ENCODE assay signal across 18 mouse cellular contexts in genomic region chr7:3903704-3904103, GRCm38 (mm10). TPM values are rescaled to one million over a fixed set of nuclear protein-coding genes. Genes with fewer than 3 reads are reported as not detected.
DNase-seq lines count a peak whose midpoint lies in the region; ATAC-seq and TF ChIP-seq lines count a peak whose summit lies in the region.
"Had no signal": no experiment of that assay in that cellular context is flagged by ENCODE, and none has a peak within 500 bp of the region (broad histone marks: within the 10 kb centered on the region; RNA-seq: fewer than 3 reads in every experiment).

No protein-coding gene starts in this region.

- intact Hi-C loops in heart, postnatal 14 days (cut with DNase I) = no loop called here

- DNase-seq in liver, postnatal 0 days = peak; percentile 16
- no peak for DNase-seq in liver, embryonic 11.5 days (ENCODE audit: low spot score)
- DNase-seq in CH12.LX (ENCODE audit: extremely low read depth) (peak; percentile 49), MEL-GATA-1-ER (ENCODE audit: extremely low read depth, low read depth) (peak; percentile 30)
- DNase-seq in naive thymus-derived CD4-positive, alpha-beta T cell, adult 2 months (ENCODE audit: low read depth) = peak; percentile 2
- no peak for DNase-seq in forebrain, embryonic 14.5 days (ENCODE audit: low spot score)
- no peak for DNase-seq in heart, postnatal 14 days
- DNase-seq: cerebellum, postnatal 36 days; forebrain, postnatal 0 days; thymus, adult 18-20 months had no signal

- no peak for TF ChIP-seq POLR2A in CH12.LX (IDR thresholded peaks at IDR 0.05; ENCODE audit: low read depth, low read length)

- H3K27me3 ChIP-seq in liver, postnatal 0 days (ENCODE audit: insufficient read depth, low read length) = no peaks in the 10 kb centered on the region
- H3K27me3 ChIP-seq in liver, embryonic 11.5 days (replicated peaks; ENCODE audit: control insufficient read depth, insufficient read depth, low read length) = no peaks in the 10 kb centered on the region
- H3K27me3 ChIP-seq in CH12.LX (replicated peaks) = no peaks in the 10 kb centered on the region
- H3K27me3 ChIP-seq in forebrain, embryonic 14.5 days (replicated peaks; ENCODE audit: control insufficient read depth, insufficient read depth, low read length) = no peaks in the 10 kb centered on the region
- H3K27me3 ChIP-seq: embryonic facial prominence, embryonic 15.5 days; limb, embryonic 15.5 days; midbrain, embryonic 12.5 days had no signal

- H3K4me2 ChIP-seq in liver, postnatal 0 days (ENCODE audit: low read depth, low read length) = no peak overlapping the region
- H3K4me2 ChIP-seq in liver, embryonic 11.5 days = no peak overlapping the region
- no peak overlapping the region for H3K4me2 ChIP-seq in CH12.LX (ENCODE audit: insufficient read depth, low read depth, poor library complexity, severe bottlenecking)
- no peak overlapping the region for H3K4me2 ChIP-seq in forebrain, embryonic 14.5 days (ENCODE audit: low read length)
- H3K4me2 ChIP-seq: embryonic facial prominence, embryonic 15.5 days; limb, embryonic 15.5 days; midbrain, embryonic 12.5 days had no signal

- dilution Hi-C loops in CH12.LX (cut with MboI; ENCODE audit: extremely low pct_ligation_motif_present, extremely low pct_unique_long_range_greater_than_20kb, low sequenced_read_pairs) = no loop called here

- peak; percentile 58 for TF ChIP-seq CTCF in liver, postnatal 0 days (IDR thresholded peaks at IDR 0.05; ENCODE audit: low read depth)
- peak; percentile 29 to 67; a peak in 3 of 4 replicates for TF ChIP-seq CTCF in CH12.LX (conservative IDR thresholded peaks at IDR 0.05 in 1 of 2, IDR thresholded peaks at IDR 0.05 in 1 of 2; ENCODE audit: low read depth in 2 of 2, low read length in 2 of 2)

- no peaks in the 10 kb centered on the region for H3K4me1 ChIP-seq in liver, postnatal 0 days (ENCODE audit: insufficient read depth)
- no peaks in the 10 kb centered on the region for H3K4me1 ChIP-seq in liver, embryonic 11.5 days (replicated peaks; ENCODE audit: control insufficient read depth, insufficient read depth, low read length)
- H3K4me1 ChIP-seq in CH12.LX (ENCODE audit: control insufficient read depth in 1 of 2, insufficient read depth in 2 of 2) = no peaks in the 10 kb centered on the region
- no peaks in the 10 kb centered on the region for H3K4me1 ChIP-seq in forebrain, embryonic 14.5 days (ENCODE audit: control insufficient read depth, insufficient read depth, low read length)
- H3K4me1 ChIP-seq: embryonic facial prominence, embryonic 15.5 days; heart, embryonic 10.5 days; limb, embryonic 15.5 days; midbrain, embryonic 12.5 days had no signal

- in situ Hi-C loops in CH12.LX (cut with MboI; ENCODE audit: low pct_ligation_motif_present, low pct_unique_long_range_greater_than_20kb, low sequenced_read_pairs) = no loop called here

- H3K79me2 ChIP-seq in CH12.LX (replicated peaks; ENCODE audit: control insufficient read depth, extremely low read depth, insufficient read depth, poor library complexity, severe bottlenecking) = no peaks in the 10 kb centered on the region

- no peak for ATAC-seq in liver, postnatal 0 days
- ATAC-seq in liver, embryonic 11.5 days (replicated peaks; ENCODE audit: low FRiP score) = no peak
- no peak for ATAC-seq in forebrain, embryonic 14.5 days
- ATAC-seq: forebrain, postnatal 0 days had no signal

- no peak overlapping the region for H3K27ac ChIP-seq in liver, postnatal 0 days (ENCODE audit: low read depth)
- no peak overlapping the region for H3K27ac ChIP-seq in liver, embryonic 11.5 days (ENCODE audit: low read depth, low read length)
- H3K27ac ChIP-seq in CH12.LX (ENCODE audit: insufficient read depth, low read depth) = no peak overlapping the region
- no peak overlapping the region for H3K27ac ChIP-seq in forebrain, embryonic 14.5 days (ENCODE audit: low read depth, low read length)
- H3K27ac ChIP-seq: embryonic facial prominence, embryonic 15.5 days; heart, embryonic 10.5 days; limb, embryonic 15.5 days; midbrain, embryonic 12.5 days had no signal

- no peak for TF ChIP-seq EP300 in liver, postnatal 0 days (IDR thresholded peaks at IDR 0.05; ENCODE audit: low read depth)
- TF ChIP-seq EP300 in CH12.LX (IDR thresholded peaks at IDR 0.05; ENCODE audit: low read length) = no peak

- no peak overlapping the region for H3K4me3 ChIP-seq in liver, postnatal 0 days (ENCODE audit: low read depth, low read length)
- no peak overlapping the region for H3K4me3 ChIP-seq in liver, embryonic 11.5 days (ENCODE audit: low read depth, low read length)
- H3K4me3 ChIP-seq in CH12.LX (replicated peaks in 1 of 3; ENCODE audit: low read depth in 2 of 3, low read length in 2 of 3, poor library complexity in 1 of 3) = no peak overlapping the region
- no peak overlapping the region for H3K4me3 ChIP-seq in forebrain, embryonic 14.5 days (ENCODE audit: low read depth, low read length)
- H3K4me3 ChIP-seq: embryonic facial prominence, embryonic 15.5 days; heart, embryonic 10.5 days; limb, embryonic 15.5 days; midbrain, embryonic 12.5 days had no signal

- 9% methylated on average over 1 of the region's 1 CpGs for WGBS in liver, postnatal 0 days (ENCODE audit: insufficient replicate concordance)
- WGBS in liver, embryonic 11.5 days = 14% methylated on average over 1 of the region's 1 CpGs
- WGBS in forebrain, embryonic 14.5 days = 12% methylated on average over 1 of the region's 1 CpGs

- peak; percentile 35 for TF ChIP-seq RAD21 in CH12.LX (IDR thresholded peaks at IDR 0.05; ENCODE audit: low read depth, low read length)

- no peaks in the 10 kb centered on the region for H3K9me3 ChIP-seq in liver, postnatal 0 days (ENCODE audit: low read length)
- no peaks in the 10 kb centered on the region for H3K9me3 ChIP-seq in liver, embryonic 11.5 days (ENCODE audit: control insufficient read depth, low read length)
- no peaks in the 10 kb centered on the region for H3K9me3 ChIP-seq in CH12.LX (replicated peaks; ENCODE audit: low read length)
- H3K9me3 ChIP-seq in forebrain, embryonic 14.5 days (replicated peaks; ENCODE audit: control insufficient read depth, low read length) = no peaks in the 10 kb centered on the region
- H3K9me3 ChIP-seq: embryonic facial prominence, embryonic 15.5 days; heart, embryonic 10.5 days; limb, embryonic 15.5 days; midbrain, embryonic 12.5 days had no signal

- H3K36me3 ChIP-seq in liver, postnatal 0 days (replicated peaks; ENCODE audit: insufficient read depth, low read length) = no peaks in the 10 kb centered on the region
- no peaks in the 10 kb centered on the region for H3K36me3 ChIP-seq in liver, embryonic 11.5 days (ENCODE audit: control insufficient read depth, insufficient read depth, low read length)
- H3K36me3 ChIP-seq in CH12.LX (replicated peaks in 1 of 2; ENCODE audit: control insufficient read depth in 1 of 2, insufficient read depth in 1 of 2, low read length in 1 of 2) = no peaks in the 10 kb centered on the region
- H3K36me3 ChIP-seq in forebrain, embryonic 14.5 days (ENCODE audit: control insufficient read depth, insufficient read depth, low read length) = no peaks in the 10 kb centered on the region
- H3K36me3 ChIP-seq: embryonic facial prominence, embryonic 15.5 days; heart, embryonic 10.5 days; limb, embryonic 15.5 days; midbrain, embryonic 12.5 days had no signal

- no peak overlapping the region for H3K9ac ChIP-seq in liver, postnatal 0 days (replicated peaks)
- H3K9ac ChIP-seq in liver, embryonic 11.5 days (ENCODE audit: low read depth, low read length) = no peak overlapping the region
- H3K9ac ChIP-seq in CH12.LX (ENCODE audit: insufficient read depth, low read depth) = no peak overlapping the region
- no peak overlapping the region for H3K9ac ChIP-seq in forebrain, embryonic 14.5 days (ENCODE audit: low read length)
- H3K9ac ChIP-seq: embryonic facial prominence, embryonic 15.5 days; forebrain, postnatal 0 days; limb, embryonic 15.5 days; midbrain, embryonic 12.5 days had no signal

TF ChIP-seq in CH12.LX, 34 proteins besides CTCF, POLR2A, EP300 and RAD21:
- TF ChIP-seq JUND (conservative IDR thresholded peaks at IDR 0.05; ENCODE audit: low read depth, low read length) (no peak), SIN3A (IDR thresholded peaks at IDR 0.05; ENCODE audit: low read length) (no peak), NELFE (IDR thresholded peaks at IDR 0.05; ENCODE audit: low read depth, low read length) (no peak), KAT2A (IDR thresholded peaks at IDR 0.05; ENCODE audit: insufficient replicate concordance, low read length) (no peak), ETS1 (conservative IDR thresholded peaks at IDR 0.05; ENCODE audit: low read depth, low read length) (no peak), NRF1 (IDR thresholded peaks at IDR 0.05; ENCODE audit: low read depth, low read length) (no peak), SMC3 (IDR thresholded peaks at IDR 0.05; ENCODE audit: low read depth, low read length) (peak; percentile 57)
TF ChIP-seq in CH12.LX: peak in this region for 1.

RNA-seq across cellular contexts. Expression of gene Gm14548, which starts 5.8 kb away (rescaled TPM):
- 1.4 and 1.6 TPM in 2 replicates for polyA plus RNA-seq in liver, postnatal 0 days (2015; fragmentation: Nextera tagmentation; extraction: Ambion mirVana)
- 0.18 and 0.21 TPM in 2 replicates for polyA plus RNA-seq in liver, embryonic 11.5 days (2014; fragmentation: Nextera tagmentation; extraction: Ambion mirVana)
- 0.21 and 0.46 TPM in 2 replicates for total RNA-seq in CH12.LX (2012; rRNA removed)
- total RNA-seq in CH12.LX (2014; rRNA removed) = 2.1 and 2.4 TPM in 2 replicates
- 3.2 and 4.5 TPM in 2 replicates for polyA plus RNA-seq in CH12.LX (2012; ENCODE audit: insufficient read length, low read depth)
- not detected in 2 replicates for polyA plus RNA-seq in forebrain, embryonic 14.5 days (2014; fragmentation: Nextera tagmentation; extraction: Ambion mirVana)
- total RNA-seq in heart, postnatal 14 days (2021) = not detected
- total RNA-seq: layer of hippocampus, postnatal 25 days had no signal
- polyA plus RNA-seq: brain, embryonic 14.5 days; heart, embryonic 10.5 days; hindbrain, embryonic 11.5 days; midbrain, embryonic 12.5 days; neural tube, embryonic 14.5 days had no signal

RNA-seq across cellular contexts. Expression of gene Lilra6, which starts 11.6 kb away (rescaled TPM):
- 0.73 and 1.2 TPM in 2 replicates for polyA plus RNA-seq in liver, postnatal 0 days (2015; fragmentation: Nextera tagmentation; extraction: Ambion mirVana)
- polyA plus RNA-seq in liver, embryonic 11.5 days (2014; fragmentation: Nextera tagmentation; extraction: Ambion mirVana) = 0.13 and 0.23 TPM in 2 replicates
- total RNA-seq in CH12.LX (2012; rRNA removed) = 0.08 TPM in 1 of 2 replicates, not detected in the other
- total RNA-seq in CH12.LX (2014; rRNA removed) = 0.26 and 0.53 TPM in 2 replicates
- 0.48 and 1.0 TPM in 2 replicates for polyA plus RNA-seq in CH12.LX (2012; ENCODE audit: insufficient read length, low read depth)
- not detected in 2 replicates for polyA plus RNA-seq in forebrain, embryonic 14.5 days (2014; fragmentation: Nextera tagmentation; extraction: Ambion mirVana)
- total RNA-seq in heart, postnatal 14 days (2021) = under 1 TPM; 0.19 to 0.24 TPM
- total RNA-seq: layer of hippocampus, postnatal 25 days had no signal
- polyA plus RNA-seq: brain, embryonic 14.5 days; forebrain, postnatal 0 days; heart, embryonic 10.5 days; hindbrain, embryonic 11.5 days; midbrain, embryonic 12.5 days; neural tube, embryonic 14.5 days had no signal

RNA-seq across cellular contexts. Expression of gene Pira2, which starts 58.9 kb away (rescaled TPM):
- polyA plus RNA-seq in liver, postnatal 0 days (2015; fragmentation: Nextera tagmentation; extraction: Ambion mirVana) = 2.0 and 2.8 TPM in 2 replicates
- 0.30 and 0.38 TPM in 2 replicates for polyA plus RNA-seq in liver, embryonic 11.5 days (2014; fragmentation: Nextera tagmentation; extraction: Ambion mirVana)
- total RNA-seq in CH12.LX (2012; rRNA removed) (2.3 and 2.6 TPM in 2 replicates), CH12.LX (2014; rRNA removed) (8.0 and 9.5 TPM in 2 replicates)
- 9.6 and 10.9 TPM in 2 replicates for polyA plus RNA-seq in CH12.LX (2012; ENCODE audit: insufficient read length, low read depth)
- polyA plus RNA-seq in forebrain, embryonic 14.5 days (2014; fragmentation: Nextera tagmentation; extraction: Ambion mirVana) = not detected in 2 replicates
- under 1 TPM in 1 of 2 experiments, not detected in 1; 0.41 TPM for total RNA-seq in heart, postnatal 14 days (2021)
- total RNA-seq: forebrain, postnatal 0 days; layer of hippocampus, postnatal 25 days had no signal
- polyA plus RNA-seq: brain, embryonic 14.5 days; forebrain, postnatal 0 days; heart, embryonic 10.5 days; hindbrain, embryonic 11.5 days; midbrain, embryonic 12.5 days; neural tube, embryonic 14.5 days had no signal

Comparison
In these comparisons a context has a peak if more than half of its experiments do, and no peak if none do; other contexts are left out.
1. DNase-seq: peak in liver, postnatal 0 days (single experiment), CH12.LX (single experiment), MEL-GATA-1-ER (single experiment) and naive thymus-derived CD4-positive, alpha-beta T cell, adult 2 months (single experiment); none in liver, embryonic 11.5 days (single experiment), forebrain, embryonic 14.5 days (single experiment) and heart, postnatal 14 days (0 of 2).